Mouse (Mus musculus) gastrocnemius, adult 2 months (tissue): ENCODE data around the gene Arid3b. TPM values are rescaled to one million over a fixed set of nuclear protein-coding genes. Genes with fewer than 3 reads are reported as not detected.
"Not testable (repeated sequence)": the region's sequence is repeated elsewhere in the genome, so short reads cannot be mapped to it uniquely, and the experiment has no call there.

Experiments used
- DNase-seq: peaks from one replicate; pipeline ENCODE4 v3.0.0; 2022
- H3K27ac ChIP-seq: fragments of 200-600 bp; 2 replicates; pipeline ENCODE4 v1.8.1; 2022; ENCODE audit warnings: mild to moderate bottlenecking
- H3K4me3 ChIP-seq: fragments of 200-600 bp; 2 replicates; pipeline ENCODE4 v1.8.1; 2022; ENCODE audit warnings: mild to moderate bottlenecking, moderate library complexity
- CTCF ChIP-seq: fragments of 200-600 bp; IDR thresholded peaks from 2 replicates; pipeline ENCODE4 v1.8.1; 2022; ENCODE audit warnings: antibody characterized with exemption, mild to moderate bottlenecking, moderate library complexity
- intact Hi-C: fragments of 180-260 bp; cut with DNase I; formaldehyde crosslinking; loops from one replicate; pipeline ENCODE4 v1.15.1; 2025
- long read RNA-seq, 2 experiments: library from polyadenylated mRNA; stranded (forward); transcript quantifications; one replicate each; pipeline ENCODE4 v2.0.0; 2021
- total RNA-seq, 2 experiments: library from RNA; stranded (reverse); gene quantifications; 2 replicates each; pipeline ENCODE4 v1.2.3; 2021

The Arid3b gene
- total RNA-seq: 1 to 10 TPM; 3.1 to 3.4 TPM
- long read RNA-seq, experiment 1, full-length matches to known transcripts: 1 of 5 reads
- long read RNA-seq, experiment 1, partial matches to known transcripts: 2 of 5 reads
- long read RNA-seq, experiment 1, other reads (novel, unspliced or antisense): 2 of 5 reads
- long read RNA-seq, experiment 2, partial matches to known transcripts: 0 of 2 reads
- long read RNA-seq, experiment 2, other reads (novel, unspliced or antisense): 2 of 2 reads

DNA sequence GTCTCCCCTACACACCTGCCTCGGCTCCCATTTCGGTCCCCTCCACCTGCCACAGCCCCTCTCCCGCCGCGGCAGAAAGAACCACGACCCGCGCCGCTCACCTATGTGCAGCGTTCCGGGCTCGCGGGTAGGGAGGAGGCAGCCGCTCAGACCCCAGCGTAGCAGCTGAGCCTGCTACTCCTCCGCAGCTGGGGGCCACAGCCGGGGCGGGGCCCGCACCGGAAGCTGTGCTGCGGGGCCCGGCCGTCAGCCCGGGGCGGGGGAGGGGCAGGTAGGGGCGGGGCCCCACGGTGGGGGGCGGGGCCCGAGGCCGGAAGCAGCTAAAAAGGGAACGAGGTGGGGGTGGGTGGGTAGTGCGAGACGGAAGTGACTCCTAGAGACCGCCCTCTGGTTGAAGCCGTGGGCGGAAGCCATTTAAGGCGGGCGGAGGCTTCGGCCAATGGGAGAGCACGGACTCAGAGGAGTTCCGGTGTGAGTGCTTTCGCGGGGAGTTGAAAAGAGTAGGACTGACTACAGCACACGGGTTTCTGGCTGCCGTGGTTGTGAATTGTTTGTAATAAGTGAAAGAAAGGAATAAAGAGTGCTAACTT is at the start of gene Arid3b:
Arid3b (minus strand) TSS at position 213 of the 590 bp plus-strand sequence.
- peak within 1 kb of the TSS; percentile 98 for H3K4me3 ChIP-seq
- peak within 1 kb of the TSS; percentile 91 for H3K27ac ChIP-seq
- no peak for TF ChIP-seq CTCF
- peak; percentile 96 for DNase-seq
- intact Hi-C loops: loop anchor here (2.0 kb wide), 1 partner anchor 74 kb away; the partner anchor contains the start of gene Ubl7

DNA sequence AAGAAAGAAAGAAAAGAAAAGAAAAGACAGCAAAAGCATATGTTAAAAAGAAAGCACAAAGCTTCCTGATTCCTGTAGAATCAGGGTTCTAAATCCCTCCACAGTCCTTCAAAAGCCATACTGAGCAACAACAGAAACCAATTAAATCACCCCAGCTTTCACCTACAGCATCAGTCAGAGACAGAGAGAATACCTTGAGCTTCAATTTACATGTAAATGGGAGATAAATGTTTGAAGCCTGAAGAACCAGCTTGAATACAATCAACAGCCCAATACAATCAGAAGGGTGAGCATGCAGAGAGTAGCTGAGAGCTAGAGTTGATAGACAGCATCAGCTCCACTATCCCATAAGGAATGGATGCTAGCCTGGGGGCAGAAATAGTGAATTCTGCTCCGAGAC is 46.8 kb upstream of the Arid3b start:
- DNase-seq: no peak
- TF ChIP-seq CTCF: no peak
- no peak overlapping the region for H3K27ac ChIP-seq
- intact Hi-C loops: no loop called here
- H3K4me3 ChIP-seq: no peak overlapping the region

- intact Hi-C loops, DNase-seq, H3K27ac ChIP-seq, H3K4me3 ChIP-seq: not testable (repeated sequence)
Observed at GRCm38 (mm10) chr9:57881781-57882180, 45.2 kb upstream of the Arid3b start.

DNA sequence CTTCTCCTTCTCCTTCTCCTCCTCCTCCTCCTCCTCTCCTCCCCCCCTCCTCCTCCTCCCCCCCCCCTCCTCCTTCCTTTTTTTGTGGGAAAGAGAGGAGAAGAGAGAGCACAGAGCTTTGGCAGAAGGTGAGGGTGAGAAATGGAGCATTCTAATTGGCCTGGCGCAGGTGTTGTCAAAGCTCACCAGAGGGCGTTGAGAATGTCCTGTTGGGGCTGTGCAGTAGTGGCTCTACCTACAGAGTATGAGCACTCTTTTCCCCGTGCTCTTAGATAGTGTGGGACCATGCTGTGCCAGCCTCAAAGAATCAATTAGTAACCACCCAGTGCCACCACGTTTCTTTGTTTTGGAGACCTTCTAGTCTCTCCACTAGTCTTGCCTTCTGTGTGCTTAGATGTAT is 43.7 kb upstream of the Arid3b start:
- DNase-seq: no peak
- TF ChIP-seq CTCF: no peak

GRCm38 (mm10) chr9:57879213-57879612 is 42.6 kb upstream of the Arid3b start:
- Histone ChIP-seq H3K4me3 (no peak overlapping the region), H3K27ac (no peak overlapping the region)
- intact Hi-C loops: no loop called here
- no peak for TF ChIP-seq CTCF
- no peak for DNase-seq

More for the DNA sequence above, 43.7 kb upstream of the Arid3b start:
- Histone ChIP-seq H3K27ac (no peak overlapping the region), H3K4me3 (no peak overlapping the region)
- intact Hi-C loops: no loop called here

- no peak for TF ChIP-seq CTCF
- DNase-seq: no peak
- no peak overlapping the region for H3K4me3 ChIP-seq
- intact Hi-C loops: no loop called here
- H3K27ac ChIP-seq: no peak overlapping the region
Observed at GRCm38 (mm10) chr9:57874994-57875393, 38.4 kb upstream of the Arid3b start.

DNA sequence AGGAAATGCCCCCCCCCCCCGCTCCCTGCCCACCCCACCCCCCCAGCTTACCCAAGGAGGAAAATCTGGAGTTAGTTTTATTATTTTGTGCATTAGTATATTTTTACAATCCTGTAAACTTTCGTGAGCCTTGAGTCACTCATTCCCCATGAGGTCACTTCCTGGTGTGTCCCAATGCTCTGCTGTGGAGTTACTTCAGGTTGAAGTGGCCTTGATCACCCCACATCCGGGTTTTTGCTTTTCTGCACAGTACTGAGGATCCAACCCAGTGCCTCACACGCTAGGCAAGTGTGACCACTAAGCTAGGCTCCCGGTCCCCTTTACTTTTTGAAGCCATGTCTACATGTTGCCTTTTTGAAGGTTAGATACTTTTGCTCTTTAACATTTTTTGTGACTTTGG is 37.5 kb upstream of the Arid3b start:
- no peak for TF ChIP-seq CTCF

DNA sequence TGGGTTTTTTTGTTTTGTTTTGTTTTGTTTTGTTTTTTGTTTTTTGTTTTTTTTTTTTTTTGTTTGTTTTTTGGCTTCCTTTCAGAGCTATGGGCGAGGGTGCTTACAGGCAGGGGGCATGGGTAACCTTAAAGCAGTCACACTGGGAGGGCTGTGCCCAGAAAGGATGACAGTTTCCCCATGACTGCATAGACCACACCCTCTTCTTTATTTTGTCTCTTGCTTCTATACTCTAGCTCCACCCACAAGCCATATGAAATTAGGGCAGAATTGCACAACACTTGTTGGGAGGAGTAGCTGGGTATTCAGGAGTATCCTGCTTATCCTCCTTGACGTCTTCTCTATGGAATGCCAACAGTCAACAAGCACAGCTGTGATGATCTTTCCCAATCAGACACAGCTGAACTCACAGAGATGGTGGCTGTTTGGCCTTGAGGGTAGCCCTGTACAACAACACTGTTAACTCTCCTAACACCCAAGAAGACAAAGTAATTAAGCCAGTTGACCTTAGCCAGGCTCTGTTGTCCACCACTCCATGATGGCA is 33.8 kb upstream of the Arid3b start:
- no peak overlapping the region for H3K27ac ChIP-seq
- no peak overlapping the region for H3K4me3 ChIP-seq
- TF ChIP-seq CTCF: no peak
- no peak for DNase-seq
- intact Hi-C loops: no loop called here

More for the DNA sequence above, 37.5 kb upstream of the Arid3b start:
- DNase-seq: no peak
- intact Hi-C loops: no loop called here
- no peak overlapping the region for H3K27ac ChIP-seq
- H3K4me3 ChIP-seq: no peak overlapping the region

DNA sequence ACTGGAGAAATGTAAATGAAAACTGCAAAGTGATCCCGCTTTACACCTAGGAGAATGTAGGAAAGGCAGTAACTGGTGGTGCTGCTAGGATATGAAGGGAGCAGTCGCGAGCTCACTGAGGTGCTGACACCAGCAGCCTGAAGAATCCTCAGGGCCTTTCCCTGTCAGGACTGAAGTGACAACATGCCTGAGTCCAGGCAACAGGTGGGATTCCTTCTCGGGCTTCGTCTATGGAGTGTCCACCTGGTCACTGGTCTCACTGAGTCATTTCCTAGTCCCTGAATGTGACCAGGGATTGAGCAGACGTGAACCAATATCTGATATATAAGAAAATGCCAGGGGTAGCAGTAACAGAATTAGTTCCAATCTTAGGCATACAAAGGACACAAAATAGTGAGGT is 32.2 kb upstream of the Arid3b start:
- intact Hi-C loops: no loop called here
- Histone ChIP-seq H3K4me3 (no peak overlapping the region), H3K27ac (no peak overlapping the region)
- no peak for DNase-seq
- TF ChIP-seq CTCF: no peak

DNA sequence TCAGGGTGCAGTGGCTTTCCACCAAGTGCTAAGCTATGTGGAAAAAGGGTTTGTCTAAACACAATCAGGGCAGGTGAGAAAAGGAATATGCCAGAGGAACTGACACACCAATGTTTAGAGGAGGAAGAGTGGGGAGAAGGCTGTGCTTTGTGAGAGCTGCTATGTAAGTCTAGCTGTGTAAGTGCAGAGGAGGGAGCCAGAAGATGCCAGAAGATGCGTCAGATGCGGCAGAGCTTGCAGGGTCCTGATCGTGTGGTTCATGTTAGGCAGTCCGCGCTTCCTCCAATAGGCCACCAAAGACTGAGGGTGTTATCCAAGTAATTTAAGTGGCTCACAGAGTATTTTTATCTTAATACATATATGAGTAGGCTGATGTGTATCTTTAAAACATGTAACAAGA is 31.3 kb upstream of the Arid3b start:
- Histone ChIP-seq H3K27ac (no peak overlapping the region), H3K4me3 (no peak overlapping the region)
- intact Hi-C loops: no loop called here
- TF ChIP-seq CTCF: no peak
- no peak for DNase-seq

- TF ChIP-seq CTCF: no peak
- H3K4me3 ChIP-seq: no peak overlapping the region
- intact Hi-C loops: no loop called here
- DNase-seq: no peak
- H3K27ac ChIP-seq: no peak overlapping the region
Observed at GRCm38 (mm10) chr9:57867236-57867635, 30.6 kb upstream of the Arid3b start.

DNA sequence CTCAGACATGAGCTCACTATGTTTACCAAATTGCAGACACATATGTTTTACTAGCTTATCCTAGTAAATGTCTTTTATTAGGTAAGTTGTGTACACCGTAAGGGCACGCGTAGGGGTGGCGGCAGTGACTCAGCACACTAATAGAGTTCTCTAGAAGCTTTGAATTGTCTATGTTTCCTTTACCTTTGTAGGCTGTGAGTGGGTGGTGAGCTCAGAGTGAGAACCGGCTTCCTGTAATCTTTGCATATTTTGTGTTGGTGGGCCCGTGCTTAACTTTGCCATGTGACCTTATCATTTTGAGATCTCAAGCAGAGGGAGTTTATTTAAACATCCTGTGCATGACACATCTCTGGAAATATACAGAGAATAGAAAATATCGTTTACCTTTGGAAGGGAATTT is 29.9 kb upstream of the Arid3b start:
- TF ChIP-seq CTCF: no peak
- Histone ChIP-seq H3K27ac (no peak overlapping the region), H3K4me3 (no peak overlapping the region)
- no peak for DNase-seq
- intact Hi-C loops: no loop called here

DNA sequence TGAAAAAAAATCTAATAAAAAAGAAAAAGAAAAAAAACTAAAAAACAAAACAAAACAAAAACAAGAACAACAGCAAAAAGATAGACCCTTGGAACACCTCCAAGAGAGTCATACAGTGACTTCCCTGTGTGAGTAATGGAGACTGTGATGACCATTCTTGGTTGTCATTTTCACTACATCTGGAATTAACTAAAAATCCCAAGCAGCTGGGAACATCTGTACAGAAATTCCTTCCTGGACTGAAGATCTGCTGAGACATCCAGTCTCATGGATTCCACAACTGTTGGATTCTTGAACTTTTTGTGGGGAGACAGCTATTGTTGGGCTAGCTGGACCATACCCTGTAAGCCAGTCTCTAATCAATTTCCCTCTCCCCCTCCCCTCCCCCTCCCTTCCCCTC is 27.7 kb upstream of the Arid3b start:
- no peak for TF ChIP-seq CTCF
- DNase-seq: no peak
- no peak overlapping the region for H3K27ac ChIP-seq
- intact Hi-C loops: loop anchor here (5.0 kb wide), 1 partner anchor 73 kb away; no protein-coding TSS in a partner anchor
- no peak overlapping the region for H3K4me3 ChIP-seq

GRCm38 (mm10) chr9:57861951-57862471 is 25.4 kb upstream of the Arid3b start:
- TF ChIP-seq CTCF: peak; percentile 67
- no peak overlapping the region for H3K27ac ChIP-seq
- peak; percentile 26 for DNase-seq
- intact Hi-C loops: loop anchor here (1.0 to 5.0 kb wide), 2 partner anchors 75 to 136 kb away; no protein-coding TSS in a partner anchor
- H3K4me3 ChIP-seq: peak overlapping the region; percentile 52
